Mouse (Mus musculus): ENCODE measurements around the gene Hnrnpk.
"Not testable (repeated sequence)": the region's sequence is repeated elsewhere in the genome, so short reads cannot be mapped to it uniquely, and the experiment has no call there.

The Hnrnpk gene

GRCm38 (mm10) chr13:58403243-58403642 lies at the start of gene Hnrnpk:
Gene Hnrnpk (minus strand): TSS chr13:58403343.
- peak; percentile 18 for DNase-seq (ENCODE audit: extremely low spot score, low spot score)

- no peak for DNase-seq (ENCODE audit: extremely low spot score, low spot score)
Measured at GRCm38 (mm10) chr13:58452246-58452645, 49.1 kb upstream of the Hnrnpk start.

DNA sequence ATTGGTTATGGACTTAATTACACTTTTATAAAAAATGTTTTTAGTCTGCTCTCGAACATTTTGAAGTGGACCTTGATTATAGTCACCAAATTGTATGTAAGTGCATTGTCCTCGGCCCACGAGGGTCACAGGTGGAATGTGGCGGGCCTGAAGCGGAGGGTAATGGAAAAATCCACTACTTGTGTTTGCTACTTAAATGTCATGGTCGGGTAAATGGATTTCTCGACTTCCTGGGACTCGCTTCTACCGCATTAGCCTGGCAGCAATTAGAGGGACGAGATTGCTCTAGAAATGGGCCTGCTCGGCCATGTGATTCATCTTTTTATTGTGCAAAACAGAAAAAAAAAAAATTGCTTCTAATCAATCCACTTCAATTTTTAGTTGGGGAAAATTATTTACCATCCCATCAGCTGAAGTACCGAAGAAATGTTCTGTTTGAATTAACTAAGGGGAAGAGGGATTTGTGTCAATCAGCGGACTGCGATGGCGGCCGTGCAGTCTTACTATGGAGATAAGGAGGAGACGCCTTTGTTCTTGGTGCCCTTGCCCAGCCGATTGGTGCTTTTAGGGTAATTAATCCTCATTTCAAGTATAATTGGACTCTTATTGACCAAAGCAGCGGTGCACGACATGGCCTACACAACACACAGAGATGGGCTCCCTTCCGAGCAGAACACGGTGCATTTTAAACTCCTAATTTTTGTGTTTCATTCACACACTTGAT lies 47.5 kb upstream of the Hnrnpk start:
- DNase-seq (ENCODE audit: extremely low spot score, low spot score) = no peak

GRCm38 (mm10) chr13:58446541-58446940 lies 43.4 kb upstream of the Hnrnpk start:
- DNase-seq (ENCODE audit: extremely low spot score, low spot score) = no peak

- DNase-seq (ENCODE audit: extremely low spot score, low spot score) = no peak
Measured at GRCm38 (mm10) chr13:58443787-58444186, 40.6 kb upstream of the Hnrnpk start.

DNA sequence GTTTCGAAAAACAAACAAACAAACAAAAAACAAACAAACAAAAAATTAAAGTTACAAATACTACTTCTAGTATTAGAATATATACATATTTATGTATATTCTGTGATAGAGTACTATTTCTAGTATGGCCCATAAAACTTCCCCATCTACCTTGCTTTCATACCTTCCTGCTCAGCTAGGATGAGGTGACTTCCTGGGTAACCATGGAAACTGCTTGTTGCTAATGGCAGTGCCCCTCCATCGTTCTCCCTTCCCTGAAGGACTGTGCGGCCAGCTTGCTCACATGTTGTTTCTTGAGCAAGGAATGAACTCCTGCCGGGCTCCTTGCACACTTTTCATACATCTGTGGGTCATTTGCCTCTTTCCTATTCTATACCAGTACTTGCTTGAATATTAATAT lies 40.2 kb upstream of the Hnrnpk start:
- no peak for DNase-seq (ENCODE audit: extremely low spot score, low spot score)

DNA sequence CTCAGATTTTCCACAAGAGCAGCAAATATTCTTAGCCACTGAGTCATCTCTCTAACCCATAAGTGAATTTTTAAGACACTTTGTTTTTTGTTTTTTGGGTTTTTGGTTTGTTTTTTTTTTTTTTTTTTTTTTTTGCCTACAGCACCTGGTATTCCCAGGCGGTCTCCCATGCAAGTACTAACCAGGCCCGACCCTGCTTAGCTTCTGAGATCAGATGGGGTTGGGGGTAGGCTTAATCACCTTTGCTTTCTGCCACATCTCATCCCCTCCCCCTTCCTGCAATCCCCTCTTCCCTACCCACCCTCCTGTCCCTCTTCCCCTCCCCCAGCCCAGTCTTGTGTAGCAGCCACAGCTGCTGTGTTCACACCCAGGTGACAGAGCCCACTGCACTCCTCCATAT lies 36.6 kb upstream of the Hnrnpk start:
- no peak for DNase-seq (ENCODE audit: extremely low spot score, low spot score)

DNA sequence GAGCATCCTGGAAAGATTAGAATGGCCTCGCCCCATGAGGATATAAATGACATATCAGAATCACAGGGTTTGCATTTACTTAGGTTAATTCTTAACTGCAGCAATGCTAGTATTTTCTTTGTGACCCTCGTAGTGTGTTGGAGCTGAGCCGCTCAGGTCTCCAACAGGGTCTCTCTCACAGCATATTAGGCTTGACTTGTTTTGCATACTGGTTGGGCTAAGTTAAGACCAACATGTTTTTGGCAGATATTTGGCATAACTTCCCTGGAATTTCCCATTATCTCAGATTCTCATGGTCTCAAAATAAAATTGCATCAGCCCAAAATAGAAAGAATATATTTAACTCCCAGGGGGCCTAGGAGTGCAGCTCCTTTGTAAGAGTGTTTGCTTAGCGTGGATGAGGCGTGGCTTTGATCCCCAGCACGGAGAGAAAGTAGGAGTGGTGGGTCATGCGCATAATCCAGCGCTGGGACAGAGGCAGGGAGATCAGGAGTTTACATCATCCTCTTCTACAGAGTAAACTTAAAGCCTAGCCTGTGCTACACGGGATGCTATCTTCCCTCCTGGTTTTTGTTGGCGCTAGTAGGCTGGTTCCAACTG lies 20.0 kb upstream of the Hnrnpk start:
- no peak for DNase-seq (ENCODE audit: extremely low spot score, low spot score)

GRCm38 (mm10) chr13:58422242-58422641 lies 19.1 kb upstream of the Hnrnpk start:
- DNase-seq (ENCODE audit: extremely low spot score, low spot score) = no peak

DNA sequence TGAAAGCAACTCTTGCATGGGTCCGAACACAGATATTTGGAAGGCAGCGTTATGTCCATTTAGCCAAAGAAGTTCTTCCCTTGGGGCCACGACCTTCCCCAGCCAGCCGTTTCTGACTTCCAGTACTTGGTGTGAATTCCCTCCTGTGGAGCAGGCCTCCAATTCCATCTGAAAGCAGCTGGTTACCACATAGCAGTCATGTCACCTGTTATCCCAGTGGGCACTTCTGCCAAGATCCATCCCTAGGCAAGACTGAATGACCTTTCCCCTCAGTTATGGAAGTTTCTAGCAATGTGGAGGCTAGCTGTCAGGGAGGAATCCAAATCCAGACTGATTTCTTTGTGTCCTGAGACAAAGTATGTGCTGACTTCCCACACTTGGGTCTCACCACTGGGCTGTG lies 17.9 kb upstream of the Hnrnpk start:
- DNase-seq (ENCODE audit: extremely low spot score, low spot score) = no peak

GRCm38 (mm10) chr13:58419266-58419665 lies 16.1 kb upstream of the Hnrnpk start:
- no peak for DNase-seq (ENCODE audit: extremely low spot score, low spot score)

GRCm38 (mm10) chr13:58418656-58419055 lies 15.5 kb upstream of the Hnrnpk start:
- no peak for DNase-seq (ENCODE audit: extremely low spot score, low spot score)

- DNase-seq (ENCODE audit: extremely low spot score, low spot score) = no peak
Measured at GRCm38 (mm10) chr13:58415838-58416237, 12.7 kb upstream of the Hnrnpk start.

DNA sequence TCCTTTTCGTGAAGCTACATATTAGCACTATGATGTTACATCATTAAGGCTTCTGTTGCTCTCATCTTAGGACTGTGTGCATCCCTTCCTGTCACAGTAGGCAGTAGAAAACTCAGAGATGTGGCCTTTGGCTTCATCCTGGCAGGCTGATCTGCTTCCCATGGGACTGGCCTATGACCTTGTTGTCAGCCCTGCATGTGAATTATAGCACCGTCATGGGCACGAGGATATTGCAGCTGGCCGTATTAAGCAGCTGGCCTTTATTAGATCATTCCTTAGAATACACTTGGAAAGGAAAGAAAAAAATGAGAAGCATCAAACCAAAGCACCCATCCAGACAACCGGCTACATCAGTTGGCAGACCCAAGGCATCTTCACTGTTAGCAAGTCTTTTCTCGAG lies 12.2 kb upstream of the Hnrnpk start:
- DNase-seq (ENCODE audit: extremely low spot score, low spot score) = peak; percentile 23

- DNase-seq (ENCODE audit: extremely low spot score, low spot score) = no peak
Measured at GRCm38 (mm10) chr13:58411073-58411472, 7.9 kb upstream of the Hnrnpk start.

- DNase-seq (ENCODE audit: extremely low spot score, low spot score) = no peak
Measured at GRCm38 (mm10) chr13:58402744-58403110, 416 bp downstream of the Hnrnpk start.

DNA sequence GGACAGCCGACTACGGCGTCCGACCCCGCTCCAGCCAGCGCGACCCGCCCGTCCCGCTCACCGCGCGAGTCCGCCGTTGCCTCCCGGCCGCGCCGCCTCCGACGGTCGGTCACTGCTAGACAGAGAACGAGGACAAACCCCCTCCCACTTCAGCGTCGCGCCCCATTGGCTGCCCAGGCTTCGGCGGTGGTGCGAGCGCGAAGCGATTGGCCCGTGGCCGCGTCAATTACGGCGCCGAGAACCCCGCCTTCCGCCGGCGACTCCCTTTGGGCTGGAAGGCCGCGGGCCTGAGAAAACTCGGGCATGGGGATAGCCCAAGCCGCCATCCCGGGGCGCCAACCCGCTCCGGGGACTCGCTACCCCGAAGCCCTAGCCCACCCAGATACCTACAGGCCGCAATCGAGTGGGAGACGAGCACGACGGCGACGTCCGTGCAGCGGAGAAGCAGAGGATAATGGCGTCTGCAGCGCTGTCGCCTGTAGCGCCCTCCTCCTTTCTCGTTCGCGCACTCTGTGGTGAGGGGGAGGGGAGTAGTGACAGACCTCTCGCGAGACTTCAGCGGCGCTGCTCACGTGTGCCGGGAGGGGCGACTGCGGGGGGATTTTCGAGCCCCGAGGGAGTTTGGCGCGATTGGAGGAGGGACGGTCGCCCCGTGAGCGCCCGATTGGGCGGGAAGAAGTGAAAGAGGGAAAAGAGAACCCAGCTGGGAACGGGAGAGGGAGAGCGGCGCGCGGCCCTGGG lies 970 bp downstream of the Hnrnpk start, which contains the start of gene Rmi1:
TSS of gene Rmi1 (plus strand) at position 246 of the 741 bp plus-strand sequence.
- peak; percentile 97 for DNase-seq (ENCODE audit: extremely low spot score, low spot score)

DNA sequence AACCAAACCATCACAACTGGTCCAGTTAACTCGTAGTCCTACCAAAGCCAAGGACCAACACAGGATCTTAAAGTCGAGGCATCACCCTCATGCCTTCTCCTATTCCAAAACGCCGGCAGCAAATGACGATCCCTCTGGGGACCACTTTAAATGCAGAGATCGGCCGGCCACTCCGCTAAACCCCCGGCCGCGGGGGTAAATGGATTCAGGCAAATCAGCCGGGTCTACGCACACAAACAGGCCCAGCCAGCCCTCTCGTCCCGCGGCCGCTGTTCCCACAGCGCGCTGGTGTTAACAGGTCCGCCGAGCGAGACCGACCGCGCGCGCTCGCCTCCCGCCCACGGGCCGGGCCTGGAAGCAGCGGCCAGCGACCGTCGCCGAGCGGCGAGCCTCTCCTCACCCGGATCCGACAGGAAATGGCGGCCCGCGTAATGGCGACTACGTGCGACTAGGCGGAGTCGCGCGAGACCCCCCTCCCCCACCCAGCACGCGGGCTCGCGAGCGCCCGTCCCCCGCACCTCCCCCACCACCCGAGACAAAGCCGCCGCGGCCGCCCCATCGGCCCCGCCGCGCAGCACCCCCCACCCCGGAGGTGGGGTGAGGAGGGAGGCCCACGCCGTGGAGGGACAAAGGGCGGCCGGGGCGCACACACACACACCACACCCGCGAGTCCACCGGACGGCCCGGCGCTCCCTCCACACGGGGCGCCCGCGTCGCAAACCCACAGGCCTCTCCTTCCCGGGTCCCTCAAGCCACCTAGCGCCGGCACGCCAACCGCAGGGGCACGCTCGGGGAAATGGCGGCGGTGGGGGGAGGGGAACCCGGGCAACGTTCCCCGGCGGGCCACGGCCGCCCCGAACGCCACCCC lies 1.8 kb downstream of the Hnrnpk start:
- DNase-seq (ENCODE audit: extremely low spot score, low spot score) = peak; percentile 81

GRCm38 (mm10) chr13:58400576-58400975 lies 2.6 kb downstream of the Hnrnpk start:
- DNase-seq (ENCODE audit: extremely low spot score, low spot score) = peak; percentile 30

DNA sequence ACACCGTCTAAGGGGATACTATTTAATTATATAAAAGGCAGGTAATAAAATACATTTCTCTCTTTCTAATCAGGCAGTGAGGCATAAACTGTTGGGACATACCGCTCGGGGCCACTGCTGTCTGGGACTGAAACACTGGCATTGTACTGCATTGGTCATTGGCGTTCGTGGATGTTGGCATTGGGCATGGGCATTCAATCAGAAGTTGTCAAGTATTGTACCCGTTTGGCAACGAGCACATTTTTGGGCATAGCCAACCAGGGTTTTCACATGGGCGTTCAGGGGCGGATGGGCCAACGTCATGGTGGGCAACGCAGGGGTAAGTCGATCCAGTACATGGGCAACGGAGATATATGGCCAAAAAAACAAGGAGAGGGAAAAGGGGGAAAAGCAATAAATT lies 5.5 kb downstream of the Hnrnpk start:
- no peak for DNase-seq (ENCODE audit: extremely low spot score, low spot score)

GRCm38 (mm10) chr13:58394392-58394791 lies 8.8 kb downstream of the Hnrnpk start:
- DNase-seq (ENCODE audit: extremely low spot score, low spot score) = not testable (repeated sequence)
